Mouse (Mus musculus) CH12.LX (cell line): ENCODE measurements around the gene H2afj. TPM values are rescaled to one million over a fixed set of nuclear protein-coding genes. Genes with fewer than 3 reads are reported as not detected.
A peak's percentile ranks its signal among the peaks of the same experiment; 100 is the strongest.

ENCODE experiments used
- DNase-seq: peaks from one replicate; pipeline ENCODE4 v3.0.0-alpha.2; 2013; ENCODE audit errors: extremely low read depth
- H3K27ac ChIP-seq: 2 replicates; pipeline ENCODE4 v1.5.1; 2012; ENCODE audit warnings: low read depth, mild to moderate bottlenecking, control low read depth, moderate library complexity; ENCODE audit not compliant: insufficient read depth
- H3K27me3 ChIP-seq: replicated peaks from 2 replicates; pipeline ENCODE3; 2012; ENCODE audit warnings: inconsistent platforms
- H3K36me3 ChIP-seq, 2 experiments: replicated peaks in 1 of 2; 2 replicates each; pipeline versions ENCODE3 to v1.6.1; 2012; ENCODE audit warnings: inconsistent platforms in 1 of 2, low read length in 1 of 2, mild to moderate bottlenecking in 1 of 2, mixed read lengths in 1 of 2, moderate library complexity in 1 of 2; ENCODE audit not compliant: control insufficient read depth in 1 of 2, insufficient read depth in 1 of 2
- H3K4me1 ChIP-seq, 2 experiments: 2 replicates each; pipeline ENCODE4 v1.6.1; 2012; ENCODE audit warnings: inconsistent platforms in 1 of 2, moderate library complexity in 1 of 2; ENCODE audit not compliant: insufficient read depth in 2 of 2, control insufficient read depth in 1 of 2
- H3K4me2 ChIP-seq: 2 replicates; pipeline ENCODE4 v1.6.1; 2012; ENCODE audit warnings: low read depth, mild to moderate bottlenecking, control low read depth; ENCODE audit not compliant: poor library complexity, insufficient read depth, severe bottlenecking
- H3K4me3 ChIP-seq, 3 experiments: fragments of 150-350 bp in 1 of 3; sonication (generic) in 1 of 3; replicated peaks in 1 of 3; 2 replicates each; pipeline versions ENCODE3 to v1.5.1; 2011 to 2012; ENCODE audit warnings: low read depth in 2 of 3, low read length in 2 of 3, mild to moderate bottlenecking in 2 of 3, moderate library complexity in 2 of 3, control low read depth in 1 of 3, improper control_type of control experiment in 1 of 3, inconsistent platforms in 1 of 3, mixed read lengths in 1 of 3; ENCODE audit not compliant: poor library complexity in 1 of 3
- H3K79me2 ChIP-seq: replicated peaks from 2 replicates; pipeline ENCODE4 v1.6.1; 2012; ENCODE audit warnings: mild to moderate bottlenecking, moderate library complexity; ENCODE audit not compliant: control insufficient read depth, poor library complexity, insufficient read depth, severe bottlenecking; ENCODE audit errors: extremely low read depth
- H3K9ac ChIP-seq: 2 replicates; pipeline ENCODE4 v1.6.1; 2012; ENCODE audit warnings: low read depth, mild to moderate bottlenecking, control low read depth, moderate library complexity; ENCODE audit not compliant: insufficient read depth
- H3K9me3 ChIP-seq: replicated peaks from 2 replicates; pipeline ENCODE3; 2012; ENCODE audit warnings: low read length, inconsistent platforms, mixed read lengths
- BHLHE40 ChIP-seq: IDR thresholded peaks from 2 replicates; pipeline ENCODE4 v1.6.1; 2011; ENCODE audit warnings: mild to moderate bottlenecking, low read depth, low read length, improper control_type of control experiment
- CHD1 ChIP-seq: IDR thresholded peaks from 2 replicates; pipeline ENCODE4 v1.6.1; 2012; ENCODE audit warnings: low read depth, low read length, improper control_type of control experiment, inconsistent platforms
- CHD2 ChIP-seq: IDR thresholded peaks from 2 replicates; pipeline ENCODE4 v1.6.1; 2011; ENCODE audit warnings: low read length, improper control_type of control experiment
- CTCF ChIP-seq, 2 experiments: IDR thresholded peaks in 1 of 2; conservative IDR thresholded peaks in 1 of 2; 2 replicates each; pipeline ENCODE4 v1.5.1; 2011 to 2012; ENCODE audit warnings: low read depth in 2 of 2, low read length in 2 of 2, improper control_type of control experiment in 1 of 2, inconsistent platforms in 1 of 2, mild to moderate bottlenecking in 1 of 2, moderate library complexity in 1 of 2
- E2F4 ChIP-seq: IDR thresholded peaks from 2 replicates; pipeline ENCODE4 v1.6.1; 2011; ENCODE audit warnings: low read depth, low read length, improper control_type of control experiment; ENCODE audit not compliant: insufficient replicate concordance
- ELF1 ChIP-seq: IDR thresholded peaks from 2 replicates; pipeline ENCODE4 v1.6.1; 2014; ENCODE audit warnings: low read depth, mild to moderate bottlenecking, inconsistent platforms, low read length, improper control_type of control experiment
- EP300 ChIP-seq: IDR thresholded peaks from 2 replicates; pipeline ENCODE4 v1.6.1; 2011; ENCODE audit warnings: low read length, improper control_type of control experiment
- ETS1 ChIP-seq: conservative IDR thresholded peaks from 2 replicates; pipeline ENCODE4 v1.6.1; 2012; ENCODE audit warnings: low read depth, mild to moderate bottlenecking, inconsistent platforms, low read length, improper control_type of control experiment, moderate library complexity
- GABPA ChIP-seq: IDR thresholded peaks from 2 replicates; pipeline ENCODE4 v1.6.1; 2012; ENCODE audit warnings: low read depth, low read length, improper control_type of control experiment, inconsistent platforms; ENCODE audit not compliant: insufficient replicate concordance
- HCFC1 ChIP-seq: IDR thresholded peaks from 2 replicates; pipeline ENCODE4 v1.6.1; 2012; ENCODE audit warnings: low read depth, mild to moderate bottlenecking, inconsistent platforms, low read length, improper control_type of control experiment
- IRF4 ChIP-seq: IDR thresholded peaks from 2 replicates; pipeline ENCODE4 v1.6.1; 2014; ENCODE audit warnings: low read depth, mild to moderate bottlenecking, inconsistent platforms, low read length, improper control_type of control experiment
- JUN ChIP-seq: IDR thresholded peaks from 2 replicates; pipeline ENCODE4 v1.6.1; 2011; ENCODE audit warnings: low read depth, mild to moderate bottlenecking, low read length, improper control_type of control experiment, moderate library complexity; ENCODE audit not compliant: insufficient read depth
- JUND ChIP-seq: conservative IDR thresholded peaks from 2 replicates; pipeline ENCODE4 v1.6.1; 2011; ENCODE audit warnings: low read depth, low read length, improper control_type of control experiment
- KAT2A ChIP-seq: IDR thresholded peaks from 2 replicates; pipeline ENCODE4 v1.6.1; 2012; ENCODE audit warnings: low read length, improper control_type of control experiment, inconsistent platforms; ENCODE audit not compliant: insufficient replicate concordance
- MAFK ChIP-seq: IDR thresholded peaks from 2 replicates; pipeline ENCODE4 v1.6.1; 2011; ENCODE audit warnings: low read length, improper control_type of control experiment; ENCODE audit not compliant: insufficient replicate concordance
- MAX ChIP-seq: IDR thresholded peaks from 2 replicates; pipeline ENCODE4 v1.6.1; 2011; ENCODE audit warnings: low read length, improper control_type of control experiment
- MAZ ChIP-seq: IDR thresholded peaks from 2 replicates; pipeline ENCODE4 v1.6.1; 2012; ENCODE audit warnings: low read depth, mild to moderate bottlenecking, inconsistent platforms, low read length, improper control_type of control experiment, moderate library complexity
- MEF2A ChIP-seq: IDR thresholded peaks from 2 replicates; pipeline ENCODE4 v1.6.1; 2014; ENCODE audit warnings: low read depth, mild to moderate bottlenecking, inconsistent platforms, low read length, improper control_type of control experiment, borderline replicate concordance
- MXI1 ChIP-seq: IDR thresholded peaks from 2 replicates; pipeline ENCODE4 v1.6.1; 2011; ENCODE audit warnings: mild to moderate bottlenecking, low read depth, low read length, improper control_type of control experiment
- MYC ChIP-seq: IDR thresholded peaks from 2 replicates; pipeline ENCODE4 v1.6.1; 2011; ENCODE audit warnings: low read depth, mild to moderate bottlenecking, improper control_type of control experiment, low read length
- NELFE ChIP-seq: IDR thresholded peaks from 2 replicates; pipeline ENCODE4 v1.6.1; 2011; ENCODE audit warnings: low read depth, low read length, improper control_type of control experiment
- NRF1 ChIP-seq: IDR thresholded peaks from 2 replicates; pipeline ENCODE4 v1.6.1; 2014; ENCODE audit warnings: low read depth, mild to moderate bottlenecking, inconsistent platforms, low read length, improper control_type of control experiment, moderate library complexity
- PAX5 ChIP-seq: IDR thresholded peaks from 2 replicates; pipeline ENCODE4 v1.6.1; 2012; ENCODE audit warnings: low read length, inconsistent platforms, mixed read lengths
- POLR2A ChIP-seq: IDR thresholded peaks from 2 replicates; pipeline ENCODE4 v1.6.1; 2011; ENCODE audit warnings: low read depth, mild to moderate bottlenecking, improper control_type of control experiment, low read length
- POLR2AphosphoS2 ChIP-seq: IDR thresholded peaks from 2 replicates; pipeline ENCODE4 v1.6.1; 2011; ENCODE audit warnings: low read depth, low read length, improper control_type of control experiment
- RAD21 ChIP-seq: IDR thresholded peaks from 2 replicates; pipeline ENCODE4 v1.6.1; 2011; ENCODE audit warnings: low read depth, mild to moderate bottlenecking, low read length, improper control_type of control experiment, moderate library complexity
- RCOR1 ChIP-seq: conservative IDR thresholded peaks from 2 replicates; pipeline ENCODE4 v1.6.1; 2012; ENCODE audit warnings: low read depth, mild to moderate bottlenecking, inconsistent platforms, low read length, improper control_type of control experiment
- SIN3A ChIP-seq: IDR thresholded peaks from 2 replicates; pipeline ENCODE4 v1.6.1; 2012; ENCODE audit warnings: low read length, improper control_type of control experiment, inconsistent platforms
- SMC3 ChIP-seq: IDR thresholded peaks from 2 replicates; pipeline ENCODE4 v1.6.1; 2011; ENCODE audit warnings: low read depth, low read length, improper control_type of control experiment
- TBP ChIP-seq: conservative IDR thresholded peaks from 2 replicates; pipeline ENCODE4 v1.6.1; 2011; ENCODE audit warnings: low read depth, low read length, improper control_type of control experiment
- TCF12 ChIP-seq: IDR thresholded peaks from 2 replicates; pipeline ENCODE4 v1.6.1; 2014; ENCODE audit warnings: low read depth, mild to moderate bottlenecking, inconsistent platforms, low read length, improper control_type of control experiment
- UBTF ChIP-seq: IDR thresholded peaks from 2 replicates; pipeline ENCODE4 v1.6.1; 2012; ENCODE audit warnings: low read depth, mild to moderate bottlenecking, inconsistent platforms, low read length, improper control_type of control experiment, moderate library complexity
- USF1 ChIP-seq: IDR thresholded peaks from 2 replicates; pipeline ENCODE4 v1.6.1; 2014; ENCODE audit warnings: low read depth, mild to moderate bottlenecking, inconsistent platforms, low read length, improper control_type of control experiment
- USF2 ChIP-seq: conservative IDR thresholded peaks from 2 replicates; pipeline ENCODE4 v1.6.1; 2011; ENCODE audit warnings: low read depth, low read length, improper control_type of control experiment
- ZC3H11A ChIP-seq: IDR thresholded peaks from 2 replicates; pipeline ENCODE4 v1.6.1; 2012; ENCODE audit warnings: low read depth, mild to moderate bottlenecking, inconsistent platforms, low read length, improper control_type of control experiment
- ZKSCAN1 ChIP-seq: IDR thresholded peaks from 2 replicates; pipeline ENCODE4 v1.6.1; 2012; ENCODE audit warnings: low read depth, inconsistent platforms, low read length, improper control_type of control experiment, borderline replicate concordance
- ZMIZ1 ChIP-seq: IDR thresholded peaks from 2 replicates; pipeline ENCODE4 v1.6.1; 2012; ENCODE audit warnings: low read depth, mild to moderate bottlenecking, inconsistent platforms, low read length, improper control_type of control experiment
- ZNF384 ChIP-seq: IDR thresholded peaks from 2 replicates; pipeline ENCODE4 v1.6.1; 2012; ENCODE audit warnings: low read depth, low read length, improper control_type of control experiment, inconsistent platforms
- dilution Hi-C: fragments of 300-500 bp; cut with MboI; formaldehyde crosslinking; loops from 2 replicates; pipeline ENCODE4 v1.14.3; 2020; ENCODE audit warnings: low sequenced_read_pairs; ENCODE audit not compliant: extremely low pct_unique_long_range_greater_than_20kb, extremely low pct_ligation_motif_present
- in situ Hi-C: fragments of 300-500 bp; cut with MboI; formaldehyde crosslinking; loops from 3 replicates; pipeline ENCODE4 v1.14.3; 2019; ENCODE audit warnings: low sequenced_read_pairs, low pct_ligation_motif_present, low pct_unique_long_range_greater_than_20kb, mixed read lengths
- polyA plus RNA-seq: library from polyadenylated mRNA; unstranded; fragments of >175 nt; gene quantifications from 2 replicates; pipeline ENCODE4 v1.2.1, GENCODE M21; 2012; ENCODE audit warnings: low read depth; ENCODE audit not compliant: insufficient read length
- total RNA-seq, 2 experiments: library from RNA; depleted of rRNA; stranded (reverse); fragments of 300-350 nt in 1 of 2; fragments of >200 nt in 1 of 2; gene quantifications; 2 replicates each; pipeline ENCODE4 v1.2.3; 2012 to 2014

H2afj gene
- total and polyA plus RNA-seq, 3 experiments = 124 to 217 (median 158) TPM

DNA sequence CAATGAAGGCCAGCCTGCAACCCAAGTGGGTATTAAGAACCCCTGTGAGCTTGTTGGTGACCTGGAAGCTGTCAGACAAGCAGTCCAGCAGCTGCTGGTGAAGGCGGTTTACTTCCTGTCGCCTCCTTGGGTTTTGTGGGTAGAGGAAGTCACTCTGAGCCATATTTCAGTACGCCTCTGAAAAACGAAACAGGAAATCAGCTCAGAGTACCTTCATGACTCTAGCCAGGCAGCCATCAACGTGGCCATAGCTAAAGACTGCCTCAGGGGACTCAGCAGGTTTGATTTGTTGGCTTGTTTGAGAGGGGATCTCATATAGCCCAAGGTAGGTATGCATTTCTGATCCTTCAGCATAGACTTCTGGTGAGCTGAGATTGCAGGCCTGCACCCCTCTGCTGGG is 23.7 kb downstream of the H2afj start:
- peak; percentile 91 for DNase-seq
- H3K4me2 ChIP-seq = peak overlapping the region; percentile 90
- dilution Hi-C loops = no loop called here
- H3K4me1 ChIP-seq = peaks cover 12 to 43% of the 10 kb centered on the region in 2 experiments
- H3K79me2 ChIP-seq = peaks cover 37% of the 10 kb centered on the region
- in situ Hi-C loops = loop anchor here (10.0 kb wide), 1 partner anchor 133 kb away; no protein-coding TSS in a partner anchor
- peak overlapping the region; percentile 86 for H3K27ac ChIP-seq
- TF ChIP-seq ELF1 (peak; percentile 91), POLR2AphosphoS2 (peak; percentile 70; the same call in 1 of the 2 replicates), JUN (no peak; the same call in 1 of the 2 replicates), TBP (peak; percentile 91), KAT2A (peak; percentile 84; the same call in 1 of the 2 replicates), USF2 (no peak), ZKSCAN1 (no peak), HCFC1 (peak; percentile 89), JUND (0 out of 2 replicates have a peak, but pooled peaks have one; percentile 33), CHD1 (no peak), POLR2A (peak; percentile 87), MAX (peak; percentile 52; the same call in 1 of the 2 replicates), SMC3 (no peak), MAZ (no peak), MXI1 (peak; percentile 77; the same call in 1 of the 2 replicates), ZNF384 (no peak), E2F4 (no peak), TCF12 (peak; percentile 82), MYC (peak; percentile 90), NELFE (peak; percentile 78; the same call in 1 of the 2 replicates), PAX5 (no peak), SIN3A (peak; percentile 97), ZMIZ1 (0 out of 2 replicates have a peak, but pooled peaks have one; percentile 77), IRF4 (peak; percentile 70), BHLHE40 (no peak; the same call in 1 of the 2 replicates), NRF1 (no peak; the same call in 1 of the 2 replicates), MAFK (no peak), RCOR1 (no peak), ETS1 (peak; percentile 47), MEF2A (no peak), ZC3H11A (no peak), EP300 (no peak), GABPA (no peak), USF1 (no peak), CHD2 (peak; percentile 75; the same call in 1 of the 2 replicates), UBTF (no peak), CTCF (conservative IDR thresholded peaks at IDR 0.05 in 1 of 2, IDR thresholded peaks at IDR 0.05 in 1 of 2; ENCODE audit: low read depth in 2 of 2, low read length in 2 of 2) (no peak), RAD21 (no peak)
- H3K9me3 ChIP-seq = no peaks in the 10 kb centered on the region
- H3K9ac ChIP-seq = peak overlapping the region; percentile 99
- peaks cover 17 to 32% of the 10 kb centered on the region in 2 experiments for H3K36me3 ChIP-seq
- peak overlapping the region; percentile 64 to 91 (median 65) for H3K4me3 ChIP-seq
- H3K27me3 ChIP-seq = no peaks in the 10 kb centered on the region
